Mouse (Mus musculus) heart, adult 2 months (tissue): ENCODE results near the gene Col18a1.

Experiments used
- CTCF ChIP-seq: fragments of 200-600 bp; IDR thresholded peaks from 2 replicates; pipeline ENCODE4 v1.8.1; 2022; ENCODE audit warnings: antibody characterized with exemption, mild to moderate bottlenecking, moderate library complexity
- EP300 ChIP-seq: fragments of 200-500 bp; IDR thresholded peaks from 2 replicates; pipeline ENCODE4 v1.6.1; 2011; ENCODE audit warnings: low read depth, low read length, control low read depth; ENCODE audit not compliant: insufficient read depth
- POLR2A ChIP-seq: fragments of 200-500 bp; IDR thresholded peaks from 2 replicates; pipeline ENCODE4 v1.6.1; 2011; ENCODE audit warnings: mild to moderate bottlenecking, low read depth, low read length, control low read depth; ENCODE audit not compliant: insufficient read depth

DNA sequence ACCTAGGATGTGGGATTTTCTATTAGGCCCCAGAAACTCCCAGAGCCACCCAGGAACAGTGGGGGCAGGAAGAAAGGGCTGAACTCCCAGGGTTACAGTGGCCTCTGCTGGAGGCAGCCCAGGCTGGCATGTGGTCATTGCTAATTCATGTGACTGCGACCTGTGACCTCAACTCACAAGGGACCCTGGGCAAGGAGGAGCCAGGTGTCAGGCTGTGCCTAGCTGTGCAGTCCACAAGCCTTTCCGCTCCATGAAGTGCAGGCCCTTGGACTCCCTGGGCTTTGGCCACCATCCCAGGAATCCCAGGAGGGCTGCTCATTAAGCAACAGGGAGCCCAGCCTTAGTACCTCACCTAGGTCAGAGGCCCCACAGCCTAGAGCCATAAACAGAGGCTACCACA is 38.4 kb downstream of the Col18a1 start:
- TF ChIP-seq POLR2A (no peak), CTCF (peak; percentile 49), EP300 (no peak)
